Mouse (Mus musculus) intestine, postnatal 0 days (tissue): ENCODE measurements around the gene Slc17a7. TPM values are rescaled to one million over a fixed set of nuclear protein-coding genes. Genes with fewer than 3 reads are reported as not detected.

ENCODE experiments used
- ATAC-seq: fragments of 200-750 bp; cut with Nextera tagmentation; 2 replicates; pipeline ENCODE4 v1.8.0; 2017; ENCODE audit warnings: mild to moderate bottlenecking, moderate TSS enrichment, moderate library complexity
- H3K27ac ChIP-seq: fragments of 300-500 bp; sonication (generic); 2 replicates; pipeline ENCODE4 v1.5.1; 2014; ENCODE audit warnings: mild to moderate bottlenecking, low read depth, low read length, moderate library complexity
- H3K27me3 ChIP-seq: fragments of 300-500 bp; sonication (generic); replicated peaks from 2 replicates; pipeline ENCODE4 v1.6.1; 2014; ENCODE audit warnings: low read length, mixed read lengths; ENCODE audit not compliant: control insufficient read depth, insufficient read depth
- H3K36me3 ChIP-seq: fragments of 300-500 bp; sonication (generic); 2 replicates; pipeline ENCODE4 v1.6.1; 2014; ENCODE audit warnings: mild to moderate bottlenecking, moderate library complexity; ENCODE audit not compliant: control insufficient read depth, insufficient read depth
- H3K4me1 ChIP-seq: fragments of 300-500 bp; sonication (generic); replicated peaks from 2 replicates; pipeline ENCODE4 v1.6.1; 2014; ENCODE audit warnings: antibody characterized with exemption, low read length, mixed read lengths; ENCODE audit not compliant: control insufficient read depth, insufficient read depth
- H3K4me2 ChIP-seq: fragments of 300-500 bp; sonication (generic); replicated peaks from 2 replicates; pipeline ENCODE4 v1.6.1; 2014; ENCODE audit warnings: low read depth, mild to moderate bottlenecking, moderate library complexity
- H3K4me3 ChIP-seq: fragments of 300-500 bp; sonication (generic); 2 replicates; pipeline ENCODE4 v1.5.1; 2014; ENCODE audit warnings: low read depth, low read length
- H3K9ac ChIP-seq: fragments of 300-500 bp; sonication (generic); 2 replicates; pipeline ENCODE4 v1.6.1; 2014; ENCODE audit warnings: mild to moderate bottlenecking, low read depth, low read length
- H3K9me3 ChIP-seq: fragments of 300-500 bp; sonication (generic); 2 replicates; pipeline ENCODE4 v1.6.1; 2016; ENCODE audit warnings: mixed run types; ENCODE audit not compliant: control insufficient read depth
- CTCF ChIP-seq: sonication (generic); IDR thresholded peaks from 2 replicates; pipeline ENCODE4 v1.5.1; 2016; ENCODE audit warnings: low read depth, mild to moderate bottlenecking, control low read depth, antibody characterized with exemption, moderate library complexity
- whole genome bisulfite sequencing: fragments of 180-500 bp; shearing (Covaris S2); extraction: QIAGEN DNeasy Blood & Tissue Kit; methylation state at CpG from one replicate; pipeline ENCODE4 v1.1.7; 2014; 5-methylcytosine and 5-hydroxymethylcytosine counted together
- polyA plus RNA-seq: library from polyadenylated mRNA; unstranded; fragments of >200 nt; fragmentation: Nextera tagmentation; extraction: Ambion mirVana; gene quantifications from 2 replicates; pipeline ENCODE4 v1.2.1, GENCODE M21; 2015

Gene Slc17a7
- polyA plus RNA-seq, 1 experiment from 2014 or later, result not detected

GRCm38 (mm10) chr7:45195341-45196175, 31.8 kb downstream of the Slc17a7 start:
- Histone ChIP-seq H3K9ac (no peak overlapping the region), H3K4me1 (no peaks in the 10 kb centered on the region), H3K27ac (no peak overlapping the region), H3K4me3 (no peak overlapping the region), H3K27me3 (peaks cover 6% of the 10 kb centered on the region; the same call in 1 of the 2 replicates), H3K9me3 (no peaks in the 10 kb centered on the region), H3K4me2 (no peak overlapping the region), H3K36me3 (no peaks in the 10 kb centered on the region)
- TF ChIP-seq CTCF, result no peak
- 71% methylated on average over 13 of the region's 13 CpGs for WGBS
- no peak for ATAC-seq

- H3K9me3 ChIP-seq, result no peaks in the 10 kb centered on the region
- H3K36me3 ChIP-seq, result no peaks in the 10 kb centered on the region
- no peak overlapping the region for H3K4me3 ChIP-seq
- 85% methylated on average over 4 of the region's 4 CpGs for WGBS
- ATAC-seq, result no peak
- peaks cover 3% of the 10 kb centered on the region; the same call in 1 of the 2 replicates for H3K27me3 ChIP-seq
- H3K9ac ChIP-seq, result no peak overlapping the region
- no peaks in the 10 kb centered on the region for H3K4me1 ChIP-seq
- H3K27ac ChIP-seq, result no peak overlapping the region
- no peak overlapping the region for H3K4me2 ChIP-seq
- no peak for TF ChIP-seq CTCF
Observed at GRCm38 (mm10) chr7:45196176-45196535, 32.4 kb downstream of the Slc17a7 start.

- 73% methylated on average over 5 of the region's 5 CpGs for WGBS
- Histone ChIP-seq H3K27ac (no peak overlapping the region), H3K27me3 (peaks cover 3% of the 10 kb centered on the region; the same call in 1 of the 2 replicates), H3K4me3 (no peak overlapping the region), H3K4me2 (no peak overlapping the region), H3K36me3 (no peaks in the 10 kb centered on the region), H3K9ac (no peak overlapping the region), H3K4me1 (no peaks in the 10 kb centered on the region), H3K9me3 (no peaks in the 10 kb centered on the region)
- no peak for ATAC-seq
- no peak for TF ChIP-seq CTCF
Observed at GRCm38 (mm10) chr7:45196994-45197393, 33.2 kb downstream of the Slc17a7 start.

- H3K27me3 ChIP-seq, result peaks cover 6% of the 10 kb centered on the region; the same call in 1 of the 2 replicates
- WGBS, result 13% methylated on average over 5 of the region's 5 CpGs
Observed at GRCm38 (mm10) chr7:45198435-45198834, 34.7 kb downstream of the Slc17a7 start.

GRCm38 (mm10) chr7:45198961-45199360, 35.2 kb downstream of the Slc17a7 start:
- Histone ChIP-seq H3K36me3 (no peaks in the 10 kb centered on the region), H3K4me3 (no peak overlapping the region), H3K9me3 (no peaks in the 10 kb centered on the region), H3K4me1 (no peaks in the 10 kb centered on the region), H3K27me3 (peaks cover 9% of the 10 kb centered on the region; the same call in 1 of the 2 replicates), H3K4me2 (no peak overlapping the region), H3K9ac (no peak overlapping the region), H3K27ac (no peak overlapping the region)
- ATAC-seq, result no peak
- 75% methylated on average over 11 of the region's 11 CpGs for WGBS
- no peak for TF ChIP-seq CTCF

More at GRCm38 (mm10) chr7:45198435-45198834, 34.7 kb downstream of the Slc17a7 start:
- peak; percentile 28; the same call in 1 of the 2 replicates for ATAC-seq
- no peaks in the 10 kb centered on the region for H3K9me3 ChIP-seq
- no peak overlapping the region for H3K27ac ChIP-seq
- H3K9ac ChIP-seq, result no peak overlapping the region
- no peak overlapping the region for H3K4me2 ChIP-seq
- no peaks in the 10 kb centered on the region for H3K4me1 ChIP-seq
- peak; percentile 95 for TF ChIP-seq CTCF
- no peak overlapping the region for H3K4me3 ChIP-seq
- no peaks in the 10 kb centered on the region for H3K36me3 ChIP-seq

GRCm38 (mm10) chr7:45202654-45203053, 38.9 kb downstream of the Slc17a7 start:
- no peak for ATAC-seq
- H3K4me3 ChIP-seq, result no peak overlapping the region
- H3K9me3 ChIP-seq, result no peaks in the 10 kb centered on the region
- no peak overlapping the region for H3K4me2 ChIP-seq
- H3K27ac ChIP-seq, result no peak overlapping the region
- no peak overlapping the region for H3K9ac ChIP-seq
- peaks cover 8% of the 10 kb centered on the region; the same call in 1 of the 2 replicates for H3K27me3 ChIP-seq
- H3K36me3 ChIP-seq, result no peaks in the 10 kb centered on the region
- no peaks in the 10 kb centered on the region for H3K4me1 ChIP-seq
- no peak for TF ChIP-seq CTCF
- WGBS, result 41% methylated on average over 10 of the region's 10 CpGs
